Mouse (Mus musculus) mature B cell (primary cell): Measurements from ENCODE around the gene Slitrk6.

ENCODE experiments used
- in situ Hi-C: fragments of 300-500 bp; cut with MboI; formaldehyde crosslinking; loops from 2 replicates; pipeline ENCODE4 v1.14.3; 2019

The Slitrk6 gene

GRCm38 (mm10) chr14:110754484-110755307 is at the start of gene Slitrk6:
Slitrk6 (minus strand) TSS chr14:110755149.
- in situ Hi-C loops = no loop called here

GRCm38 (mm10) chr14:110777546-110777945 is 22.6 kb upstream of the Slitrk6 start:
- in situ Hi-C loops = no loop called here

GRCm38 (mm10) chr14:110770694-110771093 is 15.7 kb upstream of the Slitrk6 start:
- in situ Hi-C loops = no loop called here

- in situ Hi-C loops = no loop called here
Observed at GRCm38 (mm10) chr14:110762588-110763220, 7.8 kb upstream of the Slitrk6 start.

- in situ Hi-C loops = no loop called here
Observed at GRCm38 (mm10) chr14:110760909-110761308, 6.0 kb upstream of the Slitrk6 start.

- in situ Hi-C loops = no loop called here
Observed at GRCm38 (mm10) chr14:110755308-110755650, 330 bp upstream of the Slitrk6 start.

GRCm38 (mm10) chr14:110739861-110740260 is 15.1 kb downstream of the Slitrk6 start:
- in situ Hi-C loops = no loop called here

GRCm38 (mm10) chr14:110739368-110739767 is 15.6 kb downstream of the Slitrk6 start:
- in situ Hi-C loops = no loop called here

GRCm38 (mm10) chr14:110728344-110728910 is 26.5 kb downstream of the Slitrk6 start:
- in situ Hi-C loops = no loop called here

- in situ Hi-C loops = no loop called here
Observed at GRCm38 (mm10) chr14:110724026-110724576, 30.8 kb downstream of the Slitrk6 start.
